Mouse (Mus musculus): ENCODE data around the gene Rims1. TPM values are rescaled to one million over a fixed set of nuclear protein-coding genes. Genes with fewer than 3 reads are reported as not detected.

The Rims1 gene
- polyA plus RNA-seq, 1 experiment from 2014 or later = 6.2 TPM

- TF ChIP-seq CTCF (IDR thresholded peaks at IDR 0.05; ENCODE audit: low read depth) = no peak
- no peaks in the 10 kb centered on the region for H3K4me1 ChIP-seq (replicated peaks; ENCODE audit: control insufficient read depth, insufficient read depth, low read length)
- H3K27ac ChIP-seq (ENCODE audit: low read depth, low read length) = no peak overlapping the region
- no peak overlapping the region for H3K9ac ChIP-seq (ENCODE audit: low read depth, low read length)
- no peak overlapping the region for H3K4me2 ChIP-seq (replicated peaks; ENCODE audit: low read depth)
- no peaks in the 10 kb centered on the region for H3K27me3 ChIP-seq (replicated peaks; ENCODE audit: control insufficient read depth, insufficient read depth, low read length)
- H3K4me3 ChIP-seq (ENCODE audit: low read depth, low read length) = no peak overlapping the region
- ATAC-seq = no peak
- no peaks in the 10 kb centered on the region for H3K9me3 ChIP-seq (ENCODE audit: control insufficient read depth)
- no peaks in the 10 kb centered on the region for H3K36me3 ChIP-seq (ENCODE audit: control insufficient read depth, insufficient read depth)
Observed at GRCm38 (mm10) chr1:22721706-22722105, 84.1 kb downstream of the Rims1 start.

- no peak overlapping the region for H3K9ac ChIP-seq (ENCODE audit: low read depth, low read length)
- no peak overlapping the region for H3K4me3 ChIP-seq (ENCODE audit: low read depth, low read length)
- no peak overlapping the region for H3K4me2 ChIP-seq (replicated peaks; ENCODE audit: low read depth)
- H3K4me1 ChIP-seq (replicated peaks; ENCODE audit: control insufficient read depth, insufficient read depth, low read length) = no peaks in the 10 kb centered on the region
- TF ChIP-seq CTCF (IDR thresholded peaks at IDR 0.05; ENCODE audit: low read depth) = no peak
- no peak for ATAC-seq
- H3K9me3 ChIP-seq (ENCODE audit: control insufficient read depth) = no peaks in the 10 kb centered on the region
- no peaks in the 10 kb centered on the region for H3K36me3 ChIP-seq (ENCODE audit: control insufficient read depth, insufficient read depth)
- 60% methylated on average over 2 of the region's 2 CpGs for WGBS
- H3K27me3 ChIP-seq (replicated peaks; ENCODE audit: control insufficient read depth, insufficient read depth, low read length) = no peaks in the 10 kb centered on the region
- no peak overlapping the region for H3K27ac ChIP-seq (ENCODE audit: low read depth, low read length)
Observed at GRCm38 (mm10) chr1:22720714-22721113, 85.1 kb downstream of the Rims1 start.

DNA sequence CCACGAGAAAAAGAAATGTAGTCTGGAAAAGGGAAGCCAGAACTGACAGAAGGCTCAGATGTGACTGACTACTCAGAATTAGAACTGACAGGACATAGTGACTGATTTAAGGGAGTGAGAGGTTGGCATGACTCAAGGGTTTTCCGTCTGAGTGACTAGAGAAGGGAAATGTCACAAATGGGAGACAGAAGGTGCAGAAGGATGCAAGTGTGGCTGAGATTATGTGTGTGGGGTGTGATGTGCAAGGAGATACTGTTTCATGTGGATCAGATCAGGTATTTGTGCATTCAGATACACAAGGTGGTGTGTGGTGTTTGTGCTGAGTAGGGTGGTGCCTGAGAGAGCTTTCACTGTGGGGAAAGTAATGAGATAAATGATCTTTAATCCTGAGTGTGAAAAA, 96.3 kb downstream of the Rims1 start:
- H3K9ac ChIP-seq (ENCODE audit: low read depth, low read length) = no peak overlapping the region
- no peaks in the 10 kb centered on the region for H3K36me3 ChIP-seq (ENCODE audit: control insufficient read depth, insufficient read depth)
- no peak for ATAC-seq

GRCm38 (mm10) chr1:22695046-22695445, 110.7 kb downstream of the Rims1 start:
- H3K9me3 ChIP-seq (ENCODE audit: control insufficient read depth) = no peaks in the 10 kb centered on the region
- TF ChIP-seq CTCF (IDR thresholded peaks at IDR 0.05; ENCODE audit: low read depth) = no peak
- H3K27ac ChIP-seq (ENCODE audit: low read depth, low read length) = no peak overlapping the region
- H3K27me3 ChIP-seq (replicated peaks; ENCODE audit: control insufficient read depth, insufficient read depth, low read length) = no peaks in the 10 kb centered on the region
- no peaks in the 10 kb centered on the region for H3K36me3 ChIP-seq (ENCODE audit: control insufficient read depth, insufficient read depth)
- ATAC-seq = no peak
- H3K9ac ChIP-seq (ENCODE audit: low read depth, low read length) = no peak overlapping the region
- no peaks in the 10 kb centered on the region for H3K4me1 ChIP-seq (replicated peaks; ENCODE audit: control insufficient read depth, insufficient read depth, low read length)
- WGBS = 26% methylated on average over 1 of the region's 1 CpGs
- no peak overlapping the region for H3K4me2 ChIP-seq (replicated peaks; ENCODE audit: low read depth)
- H3K4me3 ChIP-seq (ENCODE audit: low read depth, low read length) = no peak overlapping the region

More for the DNA sequence above, 96.3 kb downstream of the Rims1 start:
- Histone ChIP-seq H3K9me3 (ENCODE audit: control insufficient read depth) (no peaks in the 10 kb centered on the region), H3K27me3 (replicated peaks; ENCODE audit: control insufficient read depth, insufficient read depth, low read length) (no peaks in the 10 kb centered on the region), H3K4me1 (replicated peaks; ENCODE audit: control insufficient read depth, insufficient read depth, low read length) (no peaks in the 10 kb centered on the region), H3K4me2 (replicated peaks; ENCODE audit: low read depth) (no peak overlapping the region), H3K4me3 (ENCODE audit: low read depth, low read length) (no peak overlapping the region), H3K27ac (ENCODE audit: low read depth, low read length) (no peak overlapping the region)
- WGBS = 66% methylated on average over 2 of the region's 2 CpGs
- TF ChIP-seq CTCF (IDR thresholded peaks at IDR 0.05; ENCODE audit: low read depth) = no peak

DNA sequence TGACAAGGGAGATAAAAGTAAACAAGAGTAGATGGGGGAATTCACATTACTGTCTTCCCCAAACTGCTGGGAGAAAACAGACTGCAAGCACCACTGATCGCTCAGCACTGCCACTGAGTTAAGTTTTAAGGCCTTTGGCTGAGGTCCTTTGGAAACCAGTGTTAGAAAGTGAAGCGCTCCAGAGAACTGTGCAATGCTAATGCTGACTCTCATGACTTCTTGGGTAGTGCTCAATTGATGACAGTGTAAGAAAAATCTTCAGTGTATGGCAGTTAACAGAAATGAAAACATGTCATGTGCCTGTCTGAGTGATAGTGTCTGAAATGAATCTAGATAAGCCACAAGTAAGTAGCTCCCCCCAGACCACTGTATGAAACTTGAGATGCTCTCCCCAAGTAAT, 111.3 kb downstream of the Rims1 start:
- Histone ChIP-seq H3K36me3 (ENCODE audit: control insufficient read depth, insufficient read depth) (no peaks in the 10 kb centered on the region), H3K4me1 (replicated peaks; ENCODE audit: control insufficient read depth, insufficient read depth, low read length) (no peaks in the 10 kb centered on the region), H3K4me3 (ENCODE audit: low read depth, low read length) (no peak overlapping the region), H3K9ac (ENCODE audit: low read depth, low read length) (no peak overlapping the region), H3K27ac (ENCODE audit: low read depth, low read length) (no peak overlapping the region), H3K4me2 (replicated peaks; ENCODE audit: low read depth) (no peak overlapping the region), H3K27me3 (replicated peaks; ENCODE audit: control insufficient read depth, insufficient read depth, low read length) (no peaks in the 10 kb centered on the region), H3K9me3 (ENCODE audit: control insufficient read depth) (no peaks in the 10 kb centered on the region)
- WGBS = 67% methylated on average over 2 of the region's 2 CpGs
- no peak for TF ChIP-seq CTCF (IDR thresholded peaks at IDR 0.05; ENCODE audit: low read depth)
- no peak for ATAC-seq

DNA sequence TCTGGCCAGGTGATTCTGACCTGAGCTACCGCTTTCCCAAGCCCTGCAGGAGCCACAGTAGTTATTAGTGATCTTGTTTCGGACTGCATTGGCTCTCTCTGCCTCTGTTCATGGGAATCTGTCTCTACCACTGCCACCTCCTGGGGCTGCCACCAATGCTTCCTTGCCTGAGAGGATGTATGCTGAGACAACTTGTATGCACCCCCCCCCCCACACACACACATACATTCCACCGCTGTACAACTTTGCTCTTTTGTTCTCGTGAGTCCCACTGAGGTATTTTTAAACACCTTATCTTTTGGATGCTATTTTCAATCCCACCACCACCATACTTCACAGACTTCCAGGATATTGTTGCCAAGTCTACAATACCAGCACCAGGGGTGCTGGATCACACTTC, 122.3 kb downstream of the Rims1 start:
- H3K27me3 ChIP-seq (replicated peaks; ENCODE audit: control insufficient read depth, insufficient read depth, low read length) = no peaks in the 10 kb centered on the region
- TF ChIP-seq CTCF (IDR thresholded peaks at IDR 0.05; ENCODE audit: low read depth) = no peak
- no peaks in the 10 kb centered on the region for H3K9me3 ChIP-seq (ENCODE audit: control insufficient read depth)
- H3K27ac ChIP-seq (ENCODE audit: low read depth, low read length) = no peak overlapping the region
- 86% methylated on average over 4 of the region's 4 CpGs for WGBS
- ATAC-seq = no peak
- H3K4me1 ChIP-seq (replicated peaks; ENCODE audit: control insufficient read depth, insufficient read depth, low read length) = no peaks in the 10 kb centered on the region
- no peak overlapping the region for H3K4me3 ChIP-seq (ENCODE audit: low read depth, low read length)
- H3K4me2 ChIP-seq (replicated peaks; ENCODE audit: low read depth) = no peak overlapping the region
- no peaks in the 10 kb centered on the region for H3K36me3 ChIP-seq (ENCODE audit: control insufficient read depth, insufficient read depth)
- H3K9ac ChIP-seq (ENCODE audit: low read depth, low read length) = no peak overlapping the region

- Histone ChIP-seq H3K27me3 (replicated peaks; ENCODE audit: control insufficient read depth, insufficient read depth, low read length) (no peaks in the 10 kb centered on the region), H3K36me3 (ENCODE audit: control insufficient read depth, insufficient read depth) (no peaks in the 10 kb centered on the region), H3K4me2 (replicated peaks; ENCODE audit: low read depth) (no peak overlapping the region), H3K27ac (ENCODE audit: low read depth, low read length) (no peak overlapping the region), H3K4me3 (ENCODE audit: low read depth, low read length) (no peak overlapping the region), H3K9me3 (ENCODE audit: control insufficient read depth) (no peaks in the 10 kb centered on the region), H3K9ac (ENCODE audit: low read depth, low read length) (no peak overlapping the region), H3K4me1 (replicated peaks; ENCODE audit: control insufficient read depth, insufficient read depth, low read length) (no peaks in the 10 kb centered on the region)
- TF ChIP-seq CTCF (IDR thresholded peaks at IDR 0.05; ENCODE audit: low read depth) = no peak
- no peak for ATAC-seq
- WGBS = 88% methylated on average over 6 of the region's 6 CpGs
Observed at GRCm38 (mm10) chr1:22664196-22664595, 141.6 kb downstream of the Rims1 start.
